Mouse (Mus musculus) limb, embryonic 11.5 days (tissue): ENCODE data around the gene Afm. TPM values are rescaled to one million over a fixed set of nuclear protein-coding genes. Genes with fewer than 3 reads are reported as not detected.

ENCODE experiments used
- ATAC-seq: fragments of 200-750 bp; cut with Nextera tagmentation; 2 replicates; pipeline ENCODE4 v1.8.0; 2017; ENCODE audit warnings: low read depth; ENCODE audit not compliant: insufficient number of reproducible peaks, low FRiP score, low TSS enrichment
- DNase-seq: peaks from one replicate; pipeline ENCODE4 v3.0.0-alpha.2; 2015; ENCODE audit warnings: low spot score
- H3K27ac ChIP-seq: fragments of 300-500 bp; sonication (generic); replicated peaks from 2 replicates; pipeline ENCODE4 v1.5.1; 2014; ENCODE audit warnings: low read depth, mild to moderate bottlenecking, low read length
- H3K27me3 ChIP-seq: fragments of 300-500 bp; sonication (generic); 2 replicates; pipeline ENCODE4 v1.6.1; 2014; ENCODE audit warnings: mild to moderate bottlenecking, low read length, mixed read lengths; ENCODE audit not compliant: control insufficient read depth, insufficient read depth
- H3K36me3 ChIP-seq: fragments of 300-500 bp; sonication (generic); 2 replicates; pipeline ENCODE4 v1.6.1; 2014; ENCODE audit warnings: mild to moderate bottlenecking, low read length, moderate library complexity, mixed read lengths; ENCODE audit not compliant: control insufficient read depth, insufficient read depth
- H3K4me1 ChIP-seq: fragments of 300-500 bp; sonication (generic); 2 replicates; pipeline ENCODE4 v1.6.1; 2014; ENCODE audit warnings: low read length, mixed read lengths; ENCODE audit not compliant: control insufficient read depth, insufficient read depth
- H3K4me2 ChIP-seq: fragments of 300-500 bp; sonication (generic); 2 replicates; pipeline ENCODE4 v1.6.1; 2014; ENCODE audit warnings: low read depth, mild to moderate bottlenecking, moderate library complexity; ENCODE audit not compliant: severe bottlenecking
- H3K4me3 ChIP-seq: fragments of 300-500 bp; sonication (generic); 2 replicates; pipeline ENCODE4 v1.5.1; 2014; ENCODE audit warnings: low read depth, low read length
- H3K9ac ChIP-seq: fragments of 300-500 bp; sonication (generic); 2 replicates; pipeline ENCODE4 v1.6.1; 2014; ENCODE audit warnings: mild to moderate bottlenecking, low read length
- H3K9me3 ChIP-seq: fragments of 300-500 bp; sonication (generic); 2 replicates; pipeline ENCODE4 v1.6.1; 2016; ENCODE audit warnings: low read length; ENCODE audit not compliant: control insufficient read depth
- WGBS: fragments of 180-500 bp; shearing (Covaris S2); extraction: QIAGEN DNeasy Blood & Tissue Kit; methylation state at CpG from one replicate; pipeline ENCODE4 v1.1.7; 2014; 5-methylcytosine and 5-hydroxymethylcytosine counted together
- polyA plus RNA-seq: library from polyadenylated mRNA; unstranded; fragments of >200 nt; fragmentation: Nextera tagmentation; extraction: Ambion mirVana; gene quantifications from 2 replicates; pipeline ENCODE4 v1.2.1, GENCODE M21; 2014

The Afm gene
- not detected in 2 replicates for polyA plus RNA-seq

GRCm38 (mm10) chr5:90518356-90519100 lies at the start of gene Afm:
TSS of gene Afm (plus strand) at chr5:90518932.
- H3K9ac ChIP-seq: no peak within 1 kb of the TSS
- no peaks in the 10 kb centered on the region for H3K4me1 ChIP-seq
- no peak within 1 kb of the TSS for H3K27ac ChIP-seq
- H3K9me3 ChIP-seq: no peaks in the 10 kb centered on the region
- DNase-seq: no peak
- no peaks in the 10 kb centered on the region for H3K27me3 ChIP-seq
- no peak within 1 kb of the TSS for H3K4me3 ChIP-seq
- no peak within 1 kb of the TSS for H3K4me2 ChIP-seq
- WGBS: 83% methylated on average over 6 of the region's 6 CpGs
- no peak for ATAC-seq
- H3K36me3 ChIP-seq: no peaks in the 10 kb centered on the region

- H3K9me3 ChIP-seq: no peaks in the 10 kb centered on the region
- no peak overlapping the region for H3K9ac ChIP-seq
- ATAC-seq (no peak), DNase-seq (no peak)
- no peaks in the 10 kb centered on the region for H3K27me3 ChIP-seq
- H3K4me3 ChIP-seq: no peak overlapping the region
- 95% methylated on average over 3 of the region's 3 CpGs for WGBS
- no peak overlapping the region for H3K4me2 ChIP-seq
- H3K36me3 ChIP-seq: no peaks in the 10 kb centered on the region
- H3K4me1 ChIP-seq: no peaks in the 10 kb centered on the region
- H3K27ac ChIP-seq: no peak overlapping the region
These were observed 47.9 kb upstream of the Afm start for GRCm38 (mm10) chr5:90470836-90471235.

- Histone ChIP-seq H3K27me3 (no peaks in the 10 kb centered on the region), H3K4me1 (no peaks in the 10 kb centered on the region), H3K4me2 (no peak overlapping the region), H3K36me3 (no peaks in the 10 kb centered on the region), H3K27ac (no peak overlapping the region), H3K9me3 (no peaks in the 10 kb centered on the region), H3K4me3 (no peak overlapping the region), H3K9ac (no peak overlapping the region)
- WGBS: 91% methylated on average over 4 of the region's 4 CpGs
- ATAC-seq (no peak), DNase-seq (no peak)
These were observed 44.8 kb upstream of the Afm start for GRCm38 (mm10) chr5:90473902-90474301.

GRCm38 (mm10) chr5:90474369-90474768 lies 44.4 kb upstream of the Afm start:
- Histone ChIP-seq H3K27ac (no peak overlapping the region), H3K9me3 (no peaks in the 10 kb centered on the region), H3K4me2 (no peak overlapping the region), H3K4me1 (no peaks in the 10 kb centered on the region), H3K27me3 (no peaks in the 10 kb centered on the region), H3K4me3 (no peak overlapping the region), H3K36me3 (no peaks in the 10 kb centered on the region), H3K9ac (no peak overlapping the region)
- no peak for DNase-seq
- ATAC-seq: no peak
- 91% methylated on average over 5 of the region's 5 CpGs for WGBS

- Histone ChIP-seq H3K27ac (no peak overlapping the region), H3K4me1 (no peaks in the 10 kb centered on the region), H3K9me3 (no peaks in the 10 kb centered on the region), H3K36me3 (no peaks in the 10 kb centered on the region), H3K4me3 (no peak overlapping the region), H3K9ac (no peak overlapping the region), H3K4me2 (no peak overlapping the region), H3K27me3 (no peaks in the 10 kb centered on the region)
- WGBS: 93% methylated on average over 3 of the region's 3 CpGs
- no peak for ATAC-seq
- no peak for DNase-seq
These were observed 42.0 kb upstream of the Afm start for GRCm38 (mm10) chr5:90476741-90477140.

- no peak overlapping the region for H3K9ac ChIP-seq
- no peaks in the 10 kb centered on the region for H3K27me3 ChIP-seq
- H3K4me2 ChIP-seq: no peak overlapping the region
- no peaks in the 10 kb centered on the region for H3K9me3 ChIP-seq
- no peak overlapping the region for H3K4me3 ChIP-seq
- no peak overlapping the region for H3K27ac ChIP-seq
- no peak for DNase-seq
- H3K36me3 ChIP-seq: no peaks in the 10 kb centered on the region
- 61% methylated on average over 7 of the region's 7 CpGs for WGBS
- no peak for ATAC-seq
- H3K4me1 ChIP-seq: no peaks in the 10 kb centered on the region
These were observed 41.2 kb upstream of the Afm start for GRCm38 (mm10) chr5:90477308-90478140.

- Histone ChIP-seq H3K4me3 (no peak overlapping the region), H3K4me1 (no peaks in the 10 kb centered on the region), H3K27ac (no peak overlapping the region), H3K9me3 (no peaks in the 10 kb centered on the region), H3K4me2 (no peak overlapping the region), H3K27me3 (no peaks in the 10 kb centered on the region), H3K36me3 (no peaks in the 10 kb centered on the region), H3K9ac (no peak overlapping the region)
- no peak for ATAC-seq
- no peak for DNase-seq
- WGBS: 95% methylated on average over 1 of the region's 1 CpGs
These were observed 39.8 kb upstream of the Afm start for GRCm38 (mm10) chr5:90478886-90479285.

GRCm38 (mm10) chr5:90485597-90485996 lies 33.1 kb upstream of the Afm start:
- Histone ChIP-seq H3K9me3 (no peaks in the 10 kb centered on the region), H3K4me2 (no peak overlapping the region), H3K9ac (no peak overlapping the region), H3K27ac (no peak overlapping the region), H3K4me3 (no peak overlapping the region), H3K27me3 (no peaks in the 10 kb centered on the region), H3K36me3 (no peaks in the 10 kb centered on the region), H3K4me1 (no peaks in the 10 kb centered on the region)
- DNase-seq (no peak), ATAC-seq (no peak)
- WGBS: 92% methylated on average over 7 of the region's 7 CpGs
